Mouse (Mus musculus) CD8-positive naive resting alpha-beta T cell, adult 2 months (primary cell): ENCODE results near the gene Cdt1.
"Not testable (repeated sequence)": the region's sequence is repeated elsewhere in the genome, so short reads cannot be mapped to it uniquely, and the experiment has no call there.

Experiments
- DNase-seq, 2 experiments: peaks; one replicate each; pipeline ENCODE4 v3.0.0; 2022; ENCODE audit warnings: low read depth in 2 of 2, low spot score in 2 of 2

Gene Cdt1

GRCm38 (mm10) chr8:122573176-122573575 is 5.4 kb downstream of the Cdt1 start:
- not testable (repeated sequence) for DNase-seq

GRCm38 (mm10) chr8:122573577-122573976 is 5.8 kb downstream of the Cdt1 start:
- no peak for DNase-seq

GRCm38 (mm10) chr8:122574264-122574663 is 6.4 kb downstream of the Cdt1 start:
- no peak for DNase-seq

GRCm38 (mm10) chr8:122574667-122575251 is 6.9 kb downstream of the Cdt1 start:
- DNase-seq = no peak

- no peak for DNase-seq
Observed at GRCm38 (mm10) chr8:122575286-122575685, 7.5 kb downstream of the Cdt1 start.

GRCm38 (mm10) chr8:122575735-122576647 is 8.2 kb downstream of the Cdt1 start:
- no peak for DNase-seq

- DNase-seq = peak; percentile 91 to 97
Observed at GRCm38 (mm10) chr8:122576648-122577022, 8.8 kb downstream of the Cdt1 start, which contains the start of gene Aprt. Aprt (minus strand) TSS chr8:122576909.

GRCm38 (mm10) chr8:122577116-122577515 is 9.3 kb downstream of the Cdt1 start:
- DNase-seq = no peak

- DNase-seq = no peak
Observed at GRCm38 (mm10) chr8:122579196-122579595, 11.4 kb downstream of the Cdt1 start.

GRCm38 (mm10) chr8:122580926-122581325 is 13.1 kb downstream of the Cdt1 start:
- DNase-seq = no peak

- DNase-seq = no peak
Observed at GRCm38 (mm10) chr8:122584981-122585380, 17.2 kb downstream of the Cdt1 start.

- no peak for DNase-seq
Observed at GRCm38 (mm10) chr8:122585411-122585891, 17.6 kb downstream of the Cdt1 start.

- no peak for DNase-seq
Observed at GRCm38 (mm10) chr8:122586171-122586570, 18.4 kb downstream of the Cdt1 start.

GRCm38 (mm10) chr8:122586749-122587148 is 18.9 kb downstream of the Cdt1 start:
- DNase-seq = no peak

- no peak for DNase-seq
Observed at GRCm38 (mm10) chr8:122593240-122593639, 25.4 kb downstream of the Cdt1 start.

GRCm38 (mm10) chr8:122593783-122594507 is 26.1 kb downstream of the Cdt1 start:
- DNase-seq = no peak

- peak in 1 of 2 experiments; percentile 20 for DNase-seq
Observed at GRCm38 (mm10) chr8:122596031-122596430, 28.2 kb downstream of the Cdt1 start.

- DNase-seq = no peak
Observed at GRCm38 (mm10) chr8:122600666-122601065, 32.9 kb downstream of the Cdt1 start.

GRCm38 (mm10) chr8:122604640-122605039 is 36.8 kb downstream of the Cdt1 start:
- no peak for DNase-seq

- DNase-seq = no peak
Observed at GRCm38 (mm10) chr8:122605367-122605766, 37.6 kb downstream of the Cdt1 start.

- DNase-seq = no peak
Observed at GRCm38 (mm10) chr8:122606810-122607209, 39.0 kb downstream of the Cdt1 start.

- no peak for DNase-seq
Observed at GRCm38 (mm10) chr8:122610209-122610608, 42.4 kb downstream of the Cdt1 start.
